Mouse (Mus musculus) small intestine, adult 2 months (tissue): ENCODE data around the gene Rbm17.

ENCODE experiments used
- CTCF ChIP-seq: fragments of 200-500 bp; IDR thresholded peaks from 2 replicates; pipeline ENCODE4 v1.5.1; 2012; ENCODE audit warnings: low read depth, mild to moderate bottlenecking, control low read depth, inconsistent platforms, low read length, moderate library complexity, mixed read lengths; ENCODE audit not compliant: insufficient replicate concordance, insufficient read length; ENCODE audit errors: extremely low read depth
- POLR2A ChIP-seq: fragments of 200-500 bp; IDR thresholded peaks from 2 replicates; pipeline ENCODE4 v1.6.1; 2012; ENCODE audit warnings: low read depth, mild to moderate bottlenecking, control low read depth, inconsistent platforms, low read length, moderate library complexity

- TF ChIP-seq POLR2A = no peak
- no peak for TF ChIP-seq CTCF
Observed at GRCm38 (mm10) chr2:11552297-11552821, 51.6 kb downstream of the Rbm17 start.
